Mouse (Mus musculus): Measurements from ENCODE around the gene Gstm2. TPM values are rescaled to one million over a fixed set of nuclear protein-coding genes. Genes with fewer than 3 reads are reported as not detected.

Gene Gstm2
- polyA plus RNA-seq, 1 experiment from 2014 or later, result 11.1 TPM

DNA sequence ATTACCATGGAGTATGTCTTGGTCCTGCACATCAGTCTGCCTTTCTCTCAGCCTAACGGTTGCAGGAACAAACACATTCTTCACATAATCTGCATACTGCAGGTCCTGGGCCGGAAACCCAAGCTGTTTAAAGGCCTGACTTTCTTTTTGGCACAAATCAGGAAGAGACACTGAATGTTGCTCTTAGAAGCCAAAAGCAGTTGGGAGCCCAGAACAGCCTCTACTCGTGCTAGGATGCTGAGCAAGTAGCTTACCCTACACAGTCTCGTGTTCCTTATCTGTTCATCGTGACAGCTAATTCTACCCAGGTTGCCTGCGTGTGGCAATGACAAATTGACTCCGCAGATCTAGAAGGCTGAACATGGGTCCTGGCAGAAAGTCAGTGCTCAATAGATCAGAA lies 45.7 kb downstream of the Gstm2 start:
- Histone ChIP-seq H3K27ac (ENCODE audit: low read depth, low read length) (no peak overlapping the region), H3K4me1 (ENCODE audit: control insufficient read depth, insufficient read depth, low read depth, low read length) (peaks cover 6% of the 10 kb centered on the region; the same call in 1 of the 2 replicates), H3K36me3 (ENCODE audit: control insufficient read depth, insufficient read depth, low read length) (no peaks in the 10 kb centered on the region), H3K27me3 (replicated peaks; ENCODE audit: control insufficient read depth, insufficient read depth, low read length) (no peaks in the 10 kb centered on the region), H3K9me3 (ENCODE audit: control insufficient read depth, low read length) (no peaks in the 10 kb centered on the region), H3K4me2 (ENCODE audit: low read length) (no peak overlapping the region), H3K4me3 (ENCODE audit: low read length) (no peak overlapping the region), H3K9ac (ENCODE audit: low read depth, low read length) (no peak overlapping the region)
- WGBS, result 67% methylated on average over 7 of the region's 7 CpGs
- ATAC-seq, result no peak

DNA sequence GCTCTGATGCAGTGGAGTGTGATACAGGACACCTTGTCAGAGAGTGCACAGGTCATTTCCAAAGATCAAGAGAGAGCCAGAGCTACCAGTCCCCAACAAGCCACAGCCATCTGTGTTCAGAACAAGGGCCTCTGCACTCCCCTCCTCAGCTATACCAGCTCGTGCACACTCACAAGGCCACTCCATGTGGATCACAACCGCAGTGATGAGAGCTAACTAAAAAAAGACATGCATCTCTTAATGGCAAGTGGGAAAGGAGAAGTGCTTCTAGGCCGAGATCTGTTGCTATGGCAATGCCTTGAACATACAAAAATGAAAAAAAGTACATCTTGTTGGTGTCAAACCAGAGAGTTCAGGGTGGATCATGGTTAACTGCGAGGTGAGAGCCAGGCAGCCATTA lies 46.4 kb downstream of the Gstm2 start:
- Histone ChIP-seq H3K27ac (ENCODE audit: low read depth, low read length) (no peak overlapping the region), H3K36me3 (ENCODE audit: control insufficient read depth, insufficient read depth, low read length) (no peaks in the 10 kb centered on the region), H3K9ac (ENCODE audit: low read depth, low read length) (no peak overlapping the region), H3K4me1 (ENCODE audit: control insufficient read depth, insufficient read depth, low read depth, low read length) (peaks cover 6% of the 10 kb centered on the region; the same call in 1 of the 2 replicates), H3K4me2 (ENCODE audit: low read length) (no peak overlapping the region), H3K27me3 (replicated peaks; ENCODE audit: control insufficient read depth, insufficient read depth, low read length) (no peaks in the 10 kb centered on the region), H3K4me3 (ENCODE audit: low read length) (no peak overlapping the region), H3K9me3 (ENCODE audit: control insufficient read depth, low read length) (no peaks in the 10 kb centered on the region)
- ATAC-seq, result peak; percentile 28; the same call in 1 of the 2 replicates
- WGBS, result 43% methylated on average over 4 of the region's 4 CpGs

DNA sequence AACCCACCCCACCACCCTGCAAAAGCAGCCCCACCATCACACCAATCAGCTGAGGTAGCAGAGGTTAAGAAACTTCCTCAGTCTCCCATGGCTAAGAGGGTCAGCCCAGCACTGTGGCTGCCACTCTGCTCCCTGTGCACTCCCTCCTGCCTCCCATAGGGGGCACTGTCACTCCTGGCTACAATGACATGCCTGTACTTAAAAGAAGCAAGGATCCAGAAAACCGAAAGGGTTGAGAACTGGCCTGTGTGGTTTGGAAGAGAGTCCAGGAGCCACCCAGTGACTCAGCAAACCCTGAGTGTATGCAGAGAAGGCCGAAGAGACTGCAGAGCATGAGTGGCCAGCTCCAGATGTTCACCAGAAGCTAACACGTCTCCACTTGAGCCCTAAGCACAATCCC lies 46.9 kb downstream of the Gstm2 start:
- no peak overlapping the region for H3K4me2 ChIP-seq (ENCODE audit: low read length)
- 0 out of 2 replicates have a peak, but pooled peaks have one; percentile 9 for ATAC-seq
- 47% methylated on average over 3 of the region's 3 CpGs for WGBS
- H3K27ac ChIP-seq (ENCODE audit: low read depth, low read length), result no peak overlapping the region
- H3K9me3 ChIP-seq (ENCODE audit: control insufficient read depth, low read length), result no peaks in the 10 kb centered on the region
- no peak overlapping the region for H3K4me3 ChIP-seq (ENCODE audit: low read length)
- peaks cover 6% of the 10 kb centered on the region; the same call in 1 of the 2 replicates for H3K4me1 ChIP-seq (ENCODE audit: control insufficient read depth, insufficient read depth, low read depth, low read length)
- H3K9ac ChIP-seq (ENCODE audit: low read depth, low read length), result no peak overlapping the region
- no peaks in the 10 kb centered on the region for H3K27me3 ChIP-seq (replicated peaks; ENCODE audit: control insufficient read depth, insufficient read depth, low read length)
- no peaks in the 10 kb centered on the region for H3K36me3 ChIP-seq (ENCODE audit: control insufficient read depth, insufficient read depth, low read length)

DNA sequence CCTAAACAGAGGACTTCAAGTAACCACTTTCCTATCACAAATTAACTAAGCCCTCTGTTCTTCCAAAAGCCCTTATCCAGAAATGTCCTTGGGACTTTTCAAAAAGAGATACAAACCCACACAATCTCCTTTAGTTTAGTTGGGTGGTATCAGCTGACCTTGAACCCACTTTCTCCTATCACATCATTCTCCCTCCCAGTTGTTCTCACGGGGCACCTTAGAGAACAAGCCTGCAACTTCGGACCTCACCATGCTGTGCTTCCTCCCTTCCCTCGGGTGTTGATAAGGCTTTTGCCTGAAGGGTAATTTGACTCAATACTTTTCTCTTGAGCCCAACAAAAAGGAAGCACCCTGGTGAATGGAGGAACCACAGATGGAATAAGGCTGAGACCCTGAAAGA lies 50.4 kb downstream of the Gstm2 start:
- Histone ChIP-seq H3K36me3 (ENCODE audit: control insufficient read depth, insufficient read depth, low read length) (no peaks in the 10 kb centered on the region), H3K9me3 (ENCODE audit: control insufficient read depth, low read length) (no peaks in the 10 kb centered on the region), H3K9ac (ENCODE audit: low read depth, low read length) (no peak overlapping the region), H3K4me3 (ENCODE audit: low read length) (no peak overlapping the region), H3K4me2 (ENCODE audit: low read length) (no peak overlapping the region), H3K27me3 (replicated peaks; ENCODE audit: control insufficient read depth, insufficient read depth, low read length) (no peaks in the 10 kb centered on the region), H3K4me1 (ENCODE audit: control insufficient read depth, insufficient read depth, low read depth, low read length) (peaks cover 10% of the 10 kb centered on the region), H3K27ac (ENCODE audit: low read depth, low read length) (no peak overlapping the region)
- no peak for ATAC-seq
- WGBS, result 66% methylated on average over 3 of the region's 3 CpGs

DNA sequence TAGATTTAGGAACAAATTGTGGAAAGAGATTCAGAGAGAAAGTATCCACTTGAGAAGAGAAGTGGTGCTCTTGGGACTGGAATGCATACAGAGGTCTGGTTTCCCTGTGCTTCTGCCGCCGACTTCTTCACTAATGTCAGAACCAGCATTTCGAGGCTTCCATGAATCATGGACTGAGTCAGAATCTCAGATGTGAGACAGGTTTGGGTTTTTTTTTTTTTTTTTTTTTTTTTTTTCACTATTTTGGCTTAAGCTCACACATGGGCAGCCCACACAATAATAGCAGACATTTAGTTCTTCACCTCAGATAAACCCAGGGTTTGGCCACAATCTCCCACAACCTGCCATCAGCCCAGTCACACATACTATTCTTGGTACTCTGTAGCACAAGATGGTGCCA lies 51.0 kb downstream of the Gstm2 start:
- Histone ChIP-seq H3K9me3 (ENCODE audit: control insufficient read depth, low read length) (no peaks in the 10 kb centered on the region), H3K27me3 (replicated peaks; ENCODE audit: control insufficient read depth, insufficient read depth, low read length) (no peaks in the 10 kb centered on the region), H3K27ac (ENCODE audit: low read depth, low read length) (no peak overlapping the region), H3K36me3 (ENCODE audit: control insufficient read depth, insufficient read depth, low read length) (no peaks in the 10 kb centered on the region), H3K4me3 (ENCODE audit: low read length) (no peak overlapping the region), H3K4me2 (ENCODE audit: low read length) (no peak overlapping the region), H3K9ac (ENCODE audit: low read depth, low read length) (no peak overlapping the region), H3K4me1 (ENCODE audit: control insufficient read depth, insufficient read depth, low read depth, low read length) (peaks cover 12% of the 10 kb centered on the region)
- WGBS, result 89% methylated on average over 3 of the region's 3 CpGs
- no peak for ATAC-seq

DNA sequence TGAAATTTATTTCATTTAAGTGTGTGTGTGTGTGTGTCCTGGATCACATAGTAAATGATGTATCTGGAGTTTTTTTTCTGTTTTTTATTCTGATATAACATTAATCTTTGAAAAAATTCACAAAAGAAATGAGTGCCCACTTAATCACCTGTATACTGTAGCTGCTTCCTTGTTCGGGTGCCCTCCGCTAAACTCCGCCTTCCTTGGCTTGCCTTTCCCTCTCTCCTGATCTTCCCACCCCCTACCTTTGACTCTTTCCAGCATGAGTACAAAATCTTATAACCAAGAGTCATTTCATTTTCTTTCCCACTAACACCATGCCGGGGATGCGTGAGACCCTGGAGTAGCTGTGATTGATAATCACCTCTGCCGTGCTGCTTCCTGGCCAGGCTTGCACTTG lies 54.1 kb downstream of the Gstm2 start:
- Histone ChIP-seq H3K36me3 (ENCODE audit: control insufficient read depth, insufficient read depth, low read length) (no peaks in the 10 kb centered on the region), H3K4me3 (ENCODE audit: low read length) (no peak overlapping the region), H3K27me3 (replicated peaks; ENCODE audit: control insufficient read depth, insufficient read depth, low read length) (no peaks in the 10 kb centered on the region), H3K4me2 (ENCODE audit: low read length) (no peak overlapping the region), H3K27ac (ENCODE audit: low read depth, low read length) (0 out of 2 replicates have a peak overlapping the region, but pooled peaks have one; percentile 2), H3K9me3 (ENCODE audit: control insufficient read depth, low read length) (no peaks in the 10 kb centered on the region), H3K9ac (ENCODE audit: low read depth, low read length) (no peak overlapping the region), H3K4me1 (ENCODE audit: control insufficient read depth, insufficient read depth, low read depth, low read length) (peaks cover 12% of the 10 kb centered on the region)
- 71% methylated on average over 6 of the region's 6 CpGs for WGBS
- ATAC-seq, result no peak

Other genes with a start within 250 kb of the Gstm2 start
- gene Csf1, start 226.0 kb downstream of the Gstm2 start, polyA plus RNA-seq (2015; fragmentation: Nextera tagmentation; extraction: Ambion mirVana), result 8.0 and 9.8 TPM in 2 replicates
- gene Eps8l3, start 109.2 kb downstream of the Gstm2 start, polyA plus RNA-seq (2015; fragmentation: Nextera tagmentation; extraction: Ambion mirVana), result not detected in 2 replicates
- gene Gstm5, start 90.6 kb downstream of the Gstm2 start, polyA plus RNA-seq (2015; fragmentation: Nextera tagmentation; extraction: Ambion mirVana), result 270 and 292 TPM in 2 replicates
- gene Gstm7, start 54.6 kb downstream of the Gstm2 start, polyA plus RNA-seq (2015; fragmentation: Nextera tagmentation; extraction: Ambion mirVana), result 41.8 and 43.2 TPM in 2 replicates
- gene Gstm6, start 42.7 kb downstream of the Gstm2 start, polyA plus RNA-seq (2015; fragmentation: Nextera tagmentation; extraction: Ambion mirVana), result 10.5 and 10.6 TPM in 2 replicates
- not detected in 2 replicates for gene Gstm3, start 17.2 kb downstream of the Gstm2 start, polyA plus RNA-seq (2015; fragmentation: Nextera tagmentation; extraction: Ambion mirVana)
- 169 and 263 TPM in 2 replicates for gene Gstm1, start 31.5 kb upstream of the Gstm2 start, polyA plus RNA-seq (2015; fragmentation: Nextera tagmentation; extraction: Ambion mirVana)
- gene Gstm4, start 58.4 kb upstream of the Gstm2 start, polyA plus RNA-seq (2015; fragmentation: Nextera tagmentation; extraction: Ambion mirVana), result 20.1 and 22.9 TPM in 2 replicates
- gene Ampd2, start 100.2 kb upstream of the Gstm2 start, polyA plus RNA-seq (2015; fragmentation: Nextera tagmentation; extraction: Ambion mirVana), result 63.6 and 68.0 TPM in 2 replicates
- 0.22 and 0.28 TPM in 2 replicates for gene Gnat2, start 106.3 kb upstream of the Gstm2 start, polyA plus RNA-seq (2015; fragmentation: Nextera tagmentation; extraction: Ambion mirVana)
- gene Gnai3, start 159.7 kb upstream of the Gstm2 start, polyA plus RNA-seq (2015; fragmentation: Nextera tagmentation; extraction: Ambion mirVana), result 116 and 126 TPM in 2 replicates
- 8.4 and 10.6 TPM in 2 replicates for gene Gpr61, start 168.4 kb upstream of the Gstm2 start, polyA plus RNA-seq (2015; fragmentation: Nextera tagmentation; extraction: Ambion mirVana)
- 9.8 and 13.3 TPM in 2 replicates for gene Amigo1, start 199.9 kb upstream of the Gstm2 start, polyA plus RNA-seq (2015; fragmentation: Nextera tagmentation; extraction: Ambion mirVana)
- 2.7 and 3.9 TPM in 2 replicates for gene Cyb561d1, start 214.8 kb upstream of the Gstm2 start, polyA plus RNA-seq (2015; fragmentation: Nextera tagmentation; extraction: Ambion mirVana)
- gene Atxn7l2, start 224.5 kb upstream of the Gstm2 start, polyA plus RNA-seq (2015; fragmentation: Nextera tagmentation; extraction: Ambion mirVana), result 19.6 and 21.4 TPM in 2 replicates
- gene Sypl2, start 240.2 kb upstream of the Gstm2 start, polyA plus RNA-seq (2015; fragmentation: Nextera tagmentation; extraction: Ambion mirVana), result 0.35 and 1.4 TPM in 2 replicates